Mouse (Mus musculus): ENCODE results near the gene Nmnat3.
"Not testable (repeated sequence)": the region's sequence is repeated elsewhere in the genome, so short reads cannot be mapped to it uniquely, and the experiment has no call there.

The Nmnat3 gene

GRCm38 (mm10) chr9:98287135-98287534 lies at the start of gene Nmnat3:
TSS of gene Nmnat3 (plus strand) at chr9:98287435.
- DNase-seq: not testable (repeated sequence)

- DNase-seq: no peak
Measured at GRCm38 (mm10) chr9:98243481-98243880, 43.8 kb upstream of the Nmnat3 start.

- DNase-seq: no peak
Measured at GRCm38 (mm10) chr9:98244223-98244622, 43.0 kb upstream of the Nmnat3 start.

DNA sequence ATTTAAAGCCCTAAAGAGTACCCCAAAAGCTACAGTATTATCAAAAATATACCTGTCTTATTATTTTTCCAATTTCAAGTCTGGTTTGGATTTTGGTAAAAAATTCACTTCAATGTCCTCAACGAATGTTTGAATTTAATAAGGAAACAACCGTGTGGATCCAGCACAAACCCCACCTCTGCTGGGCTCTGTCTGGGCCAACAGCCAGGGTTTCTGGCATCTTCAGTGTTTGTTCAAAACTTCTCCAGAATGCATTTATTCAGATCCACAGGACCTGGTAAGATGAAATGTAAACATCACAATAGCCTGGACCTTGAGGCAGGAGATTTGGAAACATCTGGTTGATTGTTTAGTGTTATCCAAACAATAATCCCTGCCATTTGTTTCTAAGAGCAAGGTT lies 42.0 kb upstream of the Nmnat3 start:
- no peak for DNase-seq

DNA sequence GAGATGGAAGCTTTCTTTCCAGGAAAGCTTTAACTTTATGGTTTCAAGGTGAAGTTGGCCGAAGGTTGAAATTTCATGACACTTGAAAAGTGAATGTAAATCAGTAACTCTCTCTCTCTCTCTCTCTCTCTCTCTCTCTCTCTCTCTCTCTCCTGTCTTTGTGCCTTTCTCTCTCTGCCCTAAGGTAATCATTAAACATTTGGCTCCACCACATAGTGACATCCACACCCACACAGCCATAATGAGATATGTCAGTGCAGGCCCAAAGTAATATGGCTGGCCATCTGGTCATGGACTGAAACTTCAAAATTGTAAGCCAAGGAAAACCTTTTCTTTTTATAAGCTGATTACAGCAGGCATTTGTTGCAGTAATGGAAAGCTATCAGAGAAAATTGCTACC lies 40.9 kb upstream of the Nmnat3 start:
- no peak for DNase-seq

- no peak for DNase-seq
Measured at GRCm38 (mm10) chr9:98260210-98260609, 27.0 kb upstream of the Nmnat3 start.

- DNase-seq: no peak
Measured at GRCm38 (mm10) chr9:98261461-98262011, 25.7 kb upstream of the Nmnat3 start.

DNA sequence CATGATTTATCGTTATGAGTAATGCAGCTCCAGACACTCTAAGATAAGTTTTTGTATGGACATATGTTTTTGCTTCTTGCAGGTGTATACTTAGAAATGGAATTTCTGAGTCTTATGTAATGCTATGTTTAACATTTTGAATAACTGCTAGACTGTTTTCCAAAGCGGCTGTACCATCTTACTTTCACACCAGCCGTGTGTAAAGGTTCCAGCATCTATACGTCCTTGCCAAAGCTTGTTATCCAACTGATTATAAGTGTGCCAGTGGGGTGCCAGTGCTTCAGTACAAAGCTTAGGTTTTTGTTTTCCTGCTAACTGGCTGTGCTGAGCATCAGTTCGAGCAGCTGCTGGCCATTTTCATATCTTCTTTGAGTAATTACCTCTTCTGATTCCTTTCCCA lies 22.3 kb upstream of the Nmnat3 start:
- DNase-seq: no peak

DNA sequence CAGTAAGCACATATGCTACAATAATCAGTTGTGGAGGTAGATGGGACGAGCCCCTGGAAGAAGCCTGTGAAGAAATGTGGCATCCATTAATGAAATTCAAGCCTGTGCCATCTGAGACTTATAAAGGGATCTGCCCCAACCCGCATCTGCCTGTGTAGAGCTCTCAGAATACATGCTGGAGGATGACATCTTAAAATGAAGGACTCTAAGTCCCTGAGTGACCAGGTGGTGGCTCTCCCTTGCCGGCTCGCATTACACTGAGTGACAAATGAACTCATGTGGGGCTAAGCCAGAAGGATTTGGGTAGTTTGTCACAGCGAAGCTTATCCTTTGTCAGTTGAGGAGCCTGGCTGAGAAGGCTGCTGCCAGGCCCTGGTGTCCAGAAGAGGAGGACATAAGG lies 14.5 kb upstream of the Nmnat3 start:
- no peak for DNase-seq

DNA sequence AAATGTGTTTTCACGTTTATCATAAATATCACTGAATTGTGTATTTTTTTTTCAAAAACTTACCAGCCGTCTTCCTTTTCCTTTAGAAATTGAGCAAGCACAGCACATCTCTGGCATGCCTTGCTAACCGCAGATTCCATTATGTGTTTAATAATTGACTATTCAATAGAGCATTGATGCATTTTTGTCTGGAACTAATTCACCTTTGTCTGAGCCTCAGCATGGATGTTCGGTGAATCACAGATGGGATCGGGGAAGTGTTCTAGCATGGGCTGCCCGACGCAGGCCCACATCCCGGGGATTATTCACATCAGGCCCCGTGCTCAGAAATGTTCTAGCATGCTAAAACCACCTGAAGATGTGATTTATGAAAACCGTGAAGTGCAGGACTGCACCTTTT lies 12.2 kb upstream of the Nmnat3 start:
- no peak for DNase-seq

- DNase-seq: no peak
Measured at GRCm38 (mm10) chr9:98280162-98280561, 7.1 kb upstream of the Nmnat3 start.

GRCm38 (mm10) chr9:98285606-98286301 lies 1.5 kb upstream of the Nmnat3 start:
- no peak for DNase-seq

GRCm38 (mm10) chr9:98289665-98290064 lies 2.4 kb downstream of the Nmnat3 start:
- DNase-seq: no peak

DNA sequence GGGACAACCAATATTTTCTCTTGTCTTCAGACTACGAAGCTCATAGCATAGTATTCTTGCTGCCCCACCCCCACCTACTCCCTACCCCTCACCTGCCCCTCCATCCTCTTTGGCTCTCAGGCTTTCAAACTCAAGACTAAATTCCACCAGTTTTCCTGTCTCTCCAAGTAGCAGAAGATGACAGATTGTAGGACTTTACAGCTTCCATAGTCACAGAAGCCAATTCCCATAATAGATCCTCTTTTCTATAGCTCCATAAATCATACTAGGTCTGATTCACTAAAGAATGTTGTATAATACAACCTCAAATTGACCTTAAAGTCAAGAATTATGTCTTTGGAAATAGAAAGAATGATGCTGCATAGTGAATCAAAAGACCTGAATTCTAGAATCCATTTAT lies 3.4 kb downstream of the Nmnat3 start:
- DNase-seq: no peak

- DNase-seq: peak; percentile 93
Measured at GRCm38 (mm10) chr9:98296383-98297201, 9.4 kb downstream of the Nmnat3 start.

DNA sequence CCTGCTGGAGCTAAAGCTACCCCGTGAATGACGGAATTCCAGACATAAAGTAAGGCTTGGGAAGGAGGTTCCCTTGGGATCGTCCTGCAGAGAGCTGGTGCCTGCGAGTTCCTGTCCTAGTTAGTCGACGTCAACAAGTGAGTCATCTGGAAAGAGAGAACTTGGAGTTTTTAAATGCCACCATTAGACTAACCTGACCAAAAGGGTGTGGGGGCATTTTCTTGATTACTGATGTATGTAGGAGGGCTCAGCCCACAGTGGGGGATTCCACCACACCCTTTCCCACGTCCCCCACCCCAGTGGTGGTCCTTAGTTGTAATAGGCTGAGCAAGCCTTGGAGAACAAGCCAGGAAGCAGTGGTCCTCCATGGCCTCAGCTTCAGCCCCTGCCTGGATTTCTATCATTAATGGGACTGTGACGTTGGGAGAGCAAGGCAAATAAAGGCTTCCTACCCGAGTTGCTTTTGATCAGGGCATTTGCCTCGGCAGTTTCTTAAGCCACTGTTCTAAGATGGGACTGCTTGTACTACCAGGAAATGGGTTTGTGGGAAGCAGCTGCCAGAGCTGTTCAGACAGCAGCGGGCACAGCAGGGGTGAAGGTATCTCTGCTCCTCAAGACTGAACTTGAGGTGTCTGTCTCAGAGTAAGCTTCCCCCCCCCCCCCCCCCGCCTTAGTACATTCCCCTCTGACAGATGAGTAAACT lies 10.2 kb downstream of the Nmnat3 start:
- peak; percentile 55 for DNase-seq

DNA sequence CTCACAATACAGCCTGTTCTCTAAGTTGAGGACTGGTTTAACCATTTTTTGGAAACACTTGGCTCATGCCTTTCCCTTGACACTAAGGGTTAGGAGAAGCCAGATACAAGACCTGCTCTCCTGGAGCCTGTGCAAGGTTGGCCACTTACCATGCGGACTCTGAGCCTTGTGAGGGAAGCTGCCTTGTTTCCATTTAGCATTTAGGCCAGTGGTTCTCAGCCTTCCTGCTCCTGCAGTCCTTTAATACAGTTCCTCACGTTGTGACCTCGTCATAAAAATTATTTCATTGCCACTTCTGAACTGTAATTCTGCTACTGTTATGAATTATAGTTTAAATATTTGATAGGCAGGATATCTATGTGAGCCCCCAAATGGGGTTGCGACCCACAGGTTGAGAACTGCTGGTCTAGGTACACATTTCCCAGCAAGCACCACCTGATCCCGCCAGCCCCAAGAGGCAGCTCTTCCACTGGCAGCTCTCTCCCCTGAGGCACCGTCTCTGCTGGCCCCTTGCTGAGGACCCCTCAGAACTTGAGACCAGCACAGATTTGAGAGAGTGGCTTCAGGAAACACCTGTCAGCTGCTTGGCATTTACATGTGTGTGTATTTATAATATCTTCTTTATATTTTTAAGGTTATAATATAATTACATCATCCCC lies 10.8 kb downstream of the Nmnat3 start:
- peak; percentile 10 for DNase-seq

DNA sequence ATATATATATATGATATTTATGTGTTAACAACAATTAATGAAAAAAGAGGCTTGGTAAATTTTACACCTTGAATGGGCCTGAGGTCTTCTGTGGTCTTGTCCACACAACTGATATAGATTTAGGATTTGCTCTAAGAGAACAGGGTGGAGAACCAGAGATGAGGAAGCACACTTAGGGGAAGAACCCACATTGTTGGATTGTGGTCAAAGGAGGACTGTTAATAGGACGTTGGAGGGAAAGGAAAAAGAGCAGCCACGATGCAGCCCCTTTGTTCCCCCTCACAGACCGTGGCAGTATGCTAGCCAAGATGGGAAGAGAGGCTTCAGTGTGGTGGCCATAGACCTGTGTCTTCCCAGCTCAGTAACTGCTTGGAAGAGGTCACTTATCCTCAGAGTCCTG lies 11.5 kb downstream of the Nmnat3 start:
- DNase-seq: no peak

- DNase-seq: no peak
Measured at GRCm38 (mm10) chr9:98299235-98299634, 12.0 kb downstream of the Nmnat3 start.

- no peak for DNase-seq
Measured at GRCm38 (mm10) chr9:98300582-98300981, 13.3 kb downstream of the Nmnat3 start.

DNA sequence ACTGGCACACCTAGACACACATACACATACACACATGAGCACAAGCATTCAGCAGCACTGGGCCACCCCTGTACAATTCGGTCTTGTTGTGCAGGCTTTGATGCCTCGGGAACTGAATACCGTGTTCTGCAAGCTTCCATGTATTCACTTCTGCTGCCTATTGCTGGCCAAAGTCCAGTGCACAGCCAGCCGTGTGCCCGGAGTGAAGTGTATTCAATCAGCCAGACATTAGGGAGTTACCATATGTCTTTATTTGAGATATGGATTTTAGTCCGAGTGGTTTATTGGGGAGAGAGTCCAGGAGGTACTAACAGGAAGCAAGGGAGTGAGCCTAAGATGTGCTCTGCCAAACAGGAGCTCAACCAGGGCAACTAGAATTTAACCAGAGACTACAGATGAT lies 19.8 kb downstream of the Nmnat3 start:
- no peak for DNase-seq

DNA sequence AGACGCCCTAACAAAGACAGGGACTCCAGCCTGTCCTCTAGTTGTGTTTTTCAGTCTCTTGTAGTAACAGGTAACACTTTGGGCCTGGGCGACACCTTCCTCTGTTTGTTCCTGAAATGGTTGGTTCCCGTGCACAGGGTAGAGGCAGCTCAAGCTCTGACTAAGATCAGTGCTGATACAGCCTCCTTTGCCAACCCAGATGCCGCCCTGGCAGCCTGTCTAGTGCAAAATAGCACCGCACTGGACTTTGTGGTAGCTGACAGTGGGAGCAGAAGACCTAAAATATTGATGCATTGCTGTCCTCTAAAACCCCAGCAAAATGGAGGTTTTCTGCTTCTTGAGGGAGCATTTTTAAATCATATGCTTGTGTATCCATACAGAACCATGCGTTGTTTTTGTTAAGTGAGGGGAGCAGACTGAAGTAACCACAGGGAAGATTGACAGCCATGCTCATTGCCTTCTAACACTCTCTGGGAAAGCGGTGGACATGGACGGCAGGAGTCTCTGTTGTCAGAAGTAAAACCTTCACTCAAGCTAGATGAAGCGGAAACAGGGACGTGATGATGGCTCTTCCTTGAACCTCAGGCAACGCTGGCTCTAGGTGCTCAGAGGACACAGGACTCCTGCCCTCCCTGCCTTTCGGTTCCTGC lies 24.2 kb downstream of the Nmnat3 start:
- no peak for DNase-seq
